In genomic region chr4:142467920-142468319, GRCm38 (mm10) we compare ENCODE assay signal across 17 mouse cellular contexts.
DNase-seq lines count a peak whose midpoint lies in the region; ATAC-seq lines count a peak whose summit lies in the region.
"Had no signal": no experiment of that assay in that cellular context is flagged by ENCODE, and none has a peak within 500 bp of the region (broad histone marks: within the 10 kb centered on the region; RNA-seq: fewer than 3 reads in every experiment).

No protein-coding gene starts in this region.

- H3K27ac ChIP-seq in midbrain, embryonic 10.5 days (replicated peaks): peak overlapping the region; percentile 28; the same call in 1 of the 2 replicates
- no peak overlapping the region for H3K27ac ChIP-seq in midbrain, embryonic 16.5 days (ENCODE audit: low read length)
- peak overlapping the region; percentile 68 for H3K27ac ChIP-seq in hindbrain, embryonic 13.5 days
- H3K27ac ChIP-seq in limb, embryonic 10.5 days: no peak overlapping the region
- H3K27ac ChIP-seq: embryonic facial prominence, embryonic 10.5 days; forebrain, embryonic 13.5 days; limb, embryonic 15.5 days; neural tube, embryonic 12.5 days had no signal

- no peak for DNase-seq in midbrain, embryonic 10.5 days (ENCODE audit: low spot score)
- DNase-seq in cerebellum, postnatal 10 days: peak; percentile 83 to 89
- DNase-seq in ovary, postnatal 14 days (ENCODE audit: low spot score): no peak
- DNase-seq in T-cell, adult 2 months (ENCODE audit: low spot score): no peak
- DNase-seq in limb, embryonic 10.5 days (ENCODE audit: low spot score): no peak
- DNase-seq: adrenal gland, adult 8-10 months; gastrocnemius, postnatal 36 days; right cerebral cortex, adult 18-20 months; thymus, postnatal 25 days had no signal

- ATAC-seq in midbrain, embryonic 16.5 days: no peak
- ATAC-seq in hindbrain, embryonic 13.5 days (ENCODE audit: low FRiP score): no peak
- ATAC-seq: forebrain, embryonic 13.5 days; intestine, postnatal 0 days; lung, postnatal 0 days had no signal

- H3K36me3 ChIP-seq in midbrain, embryonic 10.5 days: peaks cover 37% of the 10 kb centered on the region
- no peaks in the 10 kb centered on the region for H3K36me3 ChIP-seq in midbrain, embryonic 16.5 days (ENCODE audit: control insufficient read depth, insufficient read depth, low read length)
- peaks cover 9% of the 10 kb centered on the region; the same call in 1 of the 2 replicates for H3K36me3 ChIP-seq in hindbrain, embryonic 13.5 days
- H3K36me3 ChIP-seq in limb, embryonic 10.5 days: peaks cover 9% of the 10 kb centered on the region
- H3K36me3 ChIP-seq: limb, embryonic 15.5 days had no signal

- H3K4me3 ChIP-seq in midbrain, embryonic 10.5 days: no peak overlapping the region
- no peak overlapping the region for H3K4me3 ChIP-seq in midbrain, embryonic 16.5 days (ENCODE audit: low read depth, low read length)
- no peak overlapping the region for H3K4me3 ChIP-seq in hindbrain, embryonic 13.5 days
- no peak overlapping the region for H3K4me3 ChIP-seq in limb, embryonic 10.5 days
- H3K4me3 ChIP-seq: embryonic facial prominence, embryonic 10.5 days; forebrain, embryonic 13.5 days; limb, embryonic 15.5 days; neural tube, embryonic 12.5 days had no signal

- H3K9ac ChIP-seq in midbrain, embryonic 16.5 days (ENCODE audit: low read depth, low read length): no peak overlapping the region
- no peak overlapping the region for H3K9ac ChIP-seq in hindbrain, embryonic 13.5 days
- H3K9ac ChIP-seq: forebrain, embryonic 13.5 days; limb, embryonic 15.5 days; neural tube, embryonic 12.5 days had no signal

- 53% methylated on average over 6 of the region's 6 CpGs for WGBS in midbrain, embryonic 10.5 days
- 42% methylated on average over 6 of the region's 6 CpGs for WGBS in midbrain, embryonic 16.5 days
- 27% methylated on average over 6 of the region's 6 CpGs for WGBS in hindbrain, embryonic 13.5 days
- WGBS in limb, embryonic 10.5 days: 74% methylated on average over 6 of the region's 6 CpGs

- H3K4me1 ChIP-seq in midbrain, embryonic 10.5 days: peaks cover 17% of the 10 kb centered on the region
- peaks cover 8% of the 10 kb centered on the region for H3K4me1 ChIP-seq in midbrain, embryonic 16.5 days (ENCODE audit: control insufficient read depth, insufficient read depth, low read length)
- peaks cover 11% of the 10 kb centered on the region for H3K4me1 ChIP-seq in hindbrain, embryonic 13.5 days (replicated peaks)
- H3K4me1 ChIP-seq in limb, embryonic 10.5 days: no peaks in the 10 kb centered on the region
- H3K4me1 ChIP-seq: neural tube, embryonic 12.5 days had no signal

- H3K4me2 ChIP-seq in midbrain, embryonic 16.5 days (ENCODE audit: low read length): no peak overlapping the region
- no peak overlapping the region for H3K4me2 ChIP-seq in hindbrain, embryonic 13.5 days
- H3K4me2 ChIP-seq: forebrain, embryonic 13.5 days; limb, embryonic 15.5 days; neural tube, embryonic 12.5 days had no signal

- H3K27me3 ChIP-seq in midbrain, embryonic 10.5 days (ENCODE audit: low read depth, poor library complexity, severe bottlenecking): no peaks in the 10 kb centered on the region
- H3K27me3 ChIP-seq in midbrain, embryonic 16.5 days (ENCODE audit: control insufficient read depth, insufficient read depth, low read depth, low read length): no peaks in the 10 kb centered on the region
- H3K27me3 ChIP-seq in hindbrain, embryonic 13.5 days: no peaks in the 10 kb centered on the region
- H3K27me3 ChIP-seq in limb, embryonic 10.5 days (ENCODE audit: low read depth, poor library complexity, severe bottlenecking): no peaks in the 10 kb centered on the region
- H3K27me3 ChIP-seq: forebrain, embryonic 13.5 days; limb, embryonic 15.5 days; neural tube, embryonic 12.5 days had no signal

- H3K9me3 ChIP-seq in midbrain, embryonic 10.5 days (replicated peaks): no peaks in the 10 kb centered on the region; the same call in 1 of the 2 replicates
- H3K9me3 ChIP-seq in midbrain, embryonic 16.5 days (replicated peaks; ENCODE audit: control insufficient read depth, low read length, poor library complexity, severe bottlenecking): no peaks in the 10 kb centered on the region
- no peaks in the 10 kb centered on the region for H3K9me3 ChIP-seq in hindbrain, embryonic 13.5 days
- no peaks in the 10 kb centered on the region for H3K9me3 ChIP-seq in limb, embryonic 10.5 days (replicated peaks)
- H3K9me3 ChIP-seq: embryonic facial prominence, embryonic 10.5 days; limb, embryonic 15.5 days; neural tube, embryonic 12.5 days had no signal

Comparison
In these comparisons a context has a peak if more than half of its experiments do, and no peak if none do; other contexts are left out.
1. H3K27ac ChIP-seq: peak in midbrain, embryonic 10.5 days (single experiment) and hindbrain, embryonic 13.5 days (single experiment); none in midbrain, embryonic 16.5 days (single experiment) and limb, embryonic 10.5 days (single experiment).
2. DNase-seq: peak in cerebellum, postnatal 10 days (2 of 2); none in midbrain, embryonic 10.5 days (single experiment), ovary, postnatal 14 days (single experiment), T-cell, adult 2 months (single experiment) and limb, embryonic 10.5 days (single experiment).